Mouse (Mus musculus): ENCODE results near the gene Myh10.

DNA sequence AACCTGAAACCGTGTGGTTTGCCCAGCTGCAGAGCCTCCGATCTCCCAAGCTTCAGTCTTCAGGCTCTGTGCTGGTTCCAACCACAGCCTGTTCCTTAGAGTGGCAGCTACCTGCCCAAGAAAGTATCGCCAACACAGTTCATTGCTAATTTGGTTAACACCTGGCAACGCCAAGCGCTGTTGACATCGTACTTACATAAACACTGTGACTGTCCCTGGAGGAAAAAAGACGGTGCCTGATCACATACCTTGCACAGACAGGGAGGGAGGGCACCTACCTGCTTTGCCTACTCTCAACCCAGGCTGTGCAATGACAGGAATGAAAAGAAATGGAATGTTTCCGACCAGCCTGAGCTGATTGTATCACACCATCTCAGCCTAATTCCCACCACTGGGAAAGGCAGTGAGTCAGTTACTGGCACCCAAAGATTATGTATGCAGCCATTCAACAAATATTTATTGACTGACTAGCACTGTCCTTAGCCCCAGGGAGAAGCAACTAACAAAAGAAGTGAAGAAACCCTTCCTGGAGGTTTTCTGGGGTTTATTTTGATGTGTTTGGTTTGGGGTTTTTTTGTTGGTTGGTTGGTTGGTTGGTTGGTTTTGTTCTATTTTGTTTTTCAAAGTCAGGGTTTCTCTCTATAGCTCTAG, 168.7 kb downstream of the Myh10 start:
- no peak for TF ChIP-seq CTCF (IDR thresholded peaks at IDR 0.05; ENCODE audit: borderline replicate concordance, insufficient read depth, low read depth, low read length)
- no peak for TF ChIP-seq POLR2A (IDR thresholded peaks at IDR 0.05; ENCODE audit: borderline replicate concordance, insufficient read depth, low read length)

All from cerebellum, adult 2 months (tissue).